Mouse (Mus musculus): ENCODE measurements around the gene Cul5. TPM values are rescaled to one million over a fixed set of nuclear protein-coding genes. Genes with fewer than 3 reads are reported as not detected.

The Cul5 gene
- polyA plus RNA-seq, 1 experiment from 2014 or later: 33.5 TPM

GRCm38 (mm10) chr9:53603849-53604248 is 66.0 kb downstream of the Cul5 start:
- Histone ChIP-seq H3K4me1 (peaks cover 11% of the 10 kb centered on the region; the same call in 1 of the 2 replicates), H3K9me3 (replicated peaks) (no peaks in the 10 kb centered on the region), H3K27me3 (no peaks in the 10 kb centered on the region), H3K36me3 (0 out of 2 replicates have a peak, but pooled peaks cover 5% of the 10 kb centered on the region), H3K27ac (peak overlapping the region; percentile 4; the same call in 1 of the 2 replicates), H3K4me3 (replicated peaks) (no peak overlapping the region), H3K4me2 (no peak overlapping the region), H3K9ac (no peak overlapping the region)
- no peak for ATAC-seq (replicated peaks; ENCODE audit: low FRiP score)
- WGBS: 79% methylated on average over 3 of the region's 3 CpGs

GRCm38 (mm10) chr9:53603384-53603783 is 66.4 kb downstream of the Cul5 start:
- Histone ChIP-seq H3K4me2 (no peak overlapping the region), H3K27ac (peak overlapping the region; percentile 4; the same call in 1 of the 2 replicates), H3K36me3 (0 out of 2 replicates have a peak, but pooled peaks cover 5% of the 10 kb centered on the region), H3K4me3 (replicated peaks) (no peak overlapping the region), H3K27me3 (no peaks in the 10 kb centered on the region), H3K9ac (no peak overlapping the region), H3K9me3 (replicated peaks) (no peaks in the 10 kb centered on the region), H3K4me1 (peaks cover 8% of the 10 kb centered on the region; the same call in 1 of the 2 replicates)
- ATAC-seq (replicated peaks; ENCODE audit: low FRiP score): no peak
- 91% methylated on average over 1 of the region's 1 CpGs for WGBS

- no peak for ATAC-seq (replicated peaks; ENCODE audit: low FRiP score)
- Histone ChIP-seq H3K9ac (no peak overlapping the region), H3K27me3 (no peaks in the 10 kb centered on the region), H3K4me2 (no peak overlapping the region), H3K36me3 (0 out of 2 replicates have a peak, but pooled peaks cover 5% of the 10 kb centered on the region), H3K4me1 (peaks cover 8% of the 10 kb centered on the region; the same call in 1 of the 2 replicates), H3K27ac (no peak overlapping the region), H3K4me3 (replicated peaks) (no peak overlapping the region), H3K9me3 (replicated peaks) (no peaks in the 10 kb centered on the region)
- 88% methylated on average over 2 of the region's 2 CpGs for WGBS
Observed at GRCm38 (mm10) chr9:53601541-53601940, 68.3 kb downstream of the Cul5 start.

DNA sequence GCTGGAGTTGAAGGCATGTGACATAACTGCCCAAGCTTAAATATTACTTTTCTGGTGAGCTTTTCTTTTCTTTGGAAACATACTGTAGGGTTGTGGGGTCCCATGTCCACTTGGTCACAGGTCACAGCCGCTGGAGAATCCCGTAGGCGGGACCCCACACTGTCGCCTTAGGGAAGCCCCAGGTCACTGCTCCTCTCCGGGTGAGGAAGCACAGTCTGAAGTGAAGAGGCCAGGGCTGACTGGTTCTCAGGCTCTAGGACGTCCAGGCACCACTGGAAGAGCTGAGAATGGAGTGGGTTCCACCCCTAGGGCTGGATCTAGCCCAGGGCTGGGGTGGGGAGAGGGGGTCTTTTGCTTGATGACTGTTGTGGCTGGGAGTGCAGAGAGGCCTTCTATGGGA is 71.2 kb downstream of the Cul5 start:
- no peak overlapping the region for H3K4me3 ChIP-seq (replicated peaks)
- no peak overlapping the region for H3K4me2 ChIP-seq
- 66% methylated on average over 6 of the region's 6 CpGs for WGBS
- peak overlapping the region; percentile 27; the same call in 1 of the 2 replicates for H3K27ac ChIP-seq
- peaks cover 20% of the 10 kb centered on the region for H3K36me3 ChIP-seq
- no peaks in the 10 kb centered on the region for H3K27me3 ChIP-seq
- peak; percentile 70 for ATAC-seq (replicated peaks; ENCODE audit: low FRiP score)
- H3K9me3 ChIP-seq (replicated peaks): no peaks in the 10 kb centered on the region
- H3K9ac ChIP-seq: no peak overlapping the region
- peaks cover 6% of the 10 kb centered on the region; the same call in 1 of the 2 replicates for H3K4me1 ChIP-seq

DNA sequence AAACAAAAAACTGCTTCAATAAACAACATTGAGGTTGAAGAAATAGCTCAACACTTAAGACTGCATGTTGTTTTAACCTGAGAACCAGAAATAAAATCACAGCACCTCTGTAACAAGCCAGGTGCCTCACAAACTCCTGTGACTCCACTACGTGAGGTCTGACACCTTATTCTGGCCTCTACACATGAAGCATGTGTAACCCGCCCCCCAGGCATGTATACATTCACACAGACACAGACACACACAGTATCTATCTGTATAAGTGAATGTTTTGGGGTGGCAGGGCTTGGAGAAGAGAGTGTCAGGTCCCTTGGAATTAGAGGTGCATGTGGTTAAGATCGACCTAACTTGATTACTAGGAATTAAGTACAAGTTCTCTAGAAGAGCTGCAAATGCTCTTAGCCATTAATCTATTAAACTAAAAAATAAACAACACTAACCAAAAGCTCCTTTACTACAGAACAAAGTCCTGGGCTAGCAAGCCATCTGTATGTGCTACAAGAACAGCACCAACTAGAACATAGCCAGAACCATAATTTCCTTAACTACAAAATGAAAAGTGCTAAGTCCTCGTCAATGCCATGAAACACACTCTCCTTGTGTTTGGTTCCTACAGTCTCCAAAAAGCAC is 72.7 kb downstream of the Cul5 start:
- ATAC-seq (replicated peaks; ENCODE audit: low FRiP score): no peak
- Histone ChIP-seq H3K4me2 (no peak overlapping the region), H3K27me3 (no peaks in the 10 kb centered on the region), H3K36me3 (peaks cover 32% of the 10 kb centered on the region), H3K9ac (no peak overlapping the region), H3K4me3 (replicated peaks) (no peak overlapping the region), H3K27ac (no peak overlapping the region), H3K9me3 (replicated peaks) (no peaks in the 10 kb centered on the region), H3K4me1 (0 out of 2 replicates have a peak, but pooled peaks cover 2% of the 10 kb centered on the region)
- WGBS: 92% methylated on average over 4 of the region's 4 CpGs

DNA sequence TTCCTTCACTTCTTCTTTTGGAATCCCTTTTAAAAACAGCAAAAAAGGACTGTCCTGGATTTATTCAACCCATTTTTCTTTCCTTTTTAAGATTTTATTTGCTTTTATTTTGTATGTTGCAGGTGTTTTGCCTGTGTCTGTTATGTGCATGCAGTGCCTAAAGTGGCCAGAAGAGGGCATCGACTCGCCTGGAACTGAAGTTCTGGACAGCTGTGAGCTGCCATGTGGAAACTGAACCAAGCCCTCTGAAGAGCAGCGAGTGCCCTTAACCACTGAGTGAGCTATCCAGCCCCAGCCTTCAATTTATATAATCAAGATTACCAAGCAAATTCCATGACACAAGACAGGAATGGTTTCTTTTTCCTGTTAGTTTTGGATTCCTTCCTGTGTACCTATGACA is 75.0 kb downstream of the Cul5 start:
- H3K36me3 ChIP-seq: peaks cover 46% of the 10 kb centered on the region
- no peak for ATAC-seq (replicated peaks; ENCODE audit: low FRiP score)
- H3K4me1 ChIP-seq: 0 out of 2 replicates have a peak, but pooled peaks cover 2% of the 10 kb centered on the region
- no peaks in the 10 kb centered on the region for H3K27me3 ChIP-seq
- WGBS: 10% methylated on average over 3 of the region's 3 CpGs
- H3K4me2 ChIP-seq: no peak overlapping the region
- no peak overlapping the region for H3K27ac ChIP-seq
- H3K9ac ChIP-seq: no peak overlapping the region
- H3K4me3 ChIP-seq (replicated peaks): no peak overlapping the region
- H3K9me3 ChIP-seq (replicated peaks): no peaks in the 10 kb centered on the region

DNA sequence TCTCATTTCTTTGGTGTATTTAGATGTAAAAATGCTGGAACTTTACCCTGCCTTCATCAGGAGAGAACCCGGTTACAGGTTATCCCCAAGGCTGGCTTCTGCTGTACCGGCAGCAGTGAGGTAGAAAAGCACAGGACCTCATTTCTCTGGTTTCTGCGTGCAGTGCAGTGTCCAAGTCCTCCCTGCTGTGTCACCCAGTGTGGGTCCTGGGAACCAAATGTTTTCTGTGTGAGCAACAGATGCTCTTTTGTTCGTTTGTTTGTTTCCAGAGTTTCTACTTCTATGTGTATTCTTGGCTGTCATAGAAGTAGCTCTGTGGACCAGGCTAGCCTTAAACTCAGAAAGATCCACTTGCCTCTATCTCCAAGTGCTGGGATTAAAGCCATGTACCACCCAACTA is 87.9 kb downstream of the Cul5 start:
- 92% methylated on average over 4 of the region's 4 CpGs for WGBS
- no peak for ATAC-seq (replicated peaks; ENCODE audit: low FRiP score)
- H3K4me3 ChIP-seq (replicated peaks): no peak overlapping the region
- no peak overlapping the region for H3K4me2 ChIP-seq
- H3K27ac ChIP-seq: no peak overlapping the region
- peaks cover 87% of the 10 kb centered on the region for H3K36me3 ChIP-seq
- H3K9ac ChIP-seq: no peak overlapping the region
- no peaks in the 10 kb centered on the region for H3K4me1 ChIP-seq
- H3K9me3 ChIP-seq (replicated peaks): no peaks in the 10 kb centered on the region
- H3K27me3 ChIP-seq: no peaks in the 10 kb centered on the region

GRCm38 (mm10) chr9:53575721-53576120 is 94.1 kb downstream of the Cul5 start:
- 90% methylated on average over 5 of the region's 5 CpGs for WGBS
- Histone ChIP-seq H3K4me1 (no peaks in the 10 kb centered on the region), H3K9me3 (replicated peaks) (no peaks in the 10 kb centered on the region), H3K27me3 (no peaks in the 10 kb centered on the region), H3K9ac (no peak overlapping the region), H3K27ac (no peak overlapping the region), H3K4me3 (replicated peaks) (no peak overlapping the region), H3K4me2 (no peak overlapping the region), H3K36me3 (peaks cover 74% of the 10 kb centered on the region)
- no peak for ATAC-seq (replicated peaks; ENCODE audit: low FRiP score)

DNA sequence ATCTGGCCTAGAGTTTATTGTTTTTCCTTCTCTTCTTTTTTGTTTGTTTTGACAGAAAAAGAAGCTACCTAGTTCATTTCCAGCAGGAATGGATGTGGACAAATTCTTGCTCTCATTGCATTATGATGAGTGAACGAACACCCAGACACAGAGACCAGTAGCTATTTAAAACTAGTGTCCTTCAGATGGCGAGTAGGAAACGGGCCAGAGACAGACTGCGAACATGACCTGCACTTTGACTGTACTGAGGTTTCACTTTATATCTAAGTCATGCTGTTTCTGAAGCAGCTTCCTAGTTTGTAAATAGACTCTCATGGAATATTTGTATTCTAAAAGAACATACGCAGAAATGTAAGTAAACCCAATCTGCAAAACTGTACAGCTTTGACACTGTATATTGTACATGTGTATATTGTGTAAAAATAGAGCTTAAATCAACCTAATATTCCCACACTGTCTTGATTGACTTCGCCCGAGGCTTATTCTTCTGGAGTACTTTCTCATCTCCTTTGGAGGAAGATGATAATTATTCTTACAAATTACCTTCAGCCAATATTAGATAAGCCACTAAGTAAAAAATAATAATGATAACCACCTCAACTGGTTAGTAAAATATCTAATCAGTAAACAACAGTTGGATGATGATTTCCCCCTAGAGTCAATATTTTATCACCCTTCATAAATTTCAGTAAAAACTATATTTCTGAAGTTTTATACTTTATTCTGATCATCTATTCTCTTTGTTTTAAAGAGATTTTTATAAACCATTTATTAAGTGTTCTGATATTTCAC is 97.1 kb downstream of the Cul5 start:
- no peak overlapping the region for H3K4me2 ChIP-seq
- H3K9ac ChIP-seq: no peak overlapping the region
- H3K9me3 ChIP-seq (replicated peaks): no peaks in the 10 kb centered on the region
- ATAC-seq (replicated peaks; ENCODE audit: low FRiP score): no peak
- H3K4me3 ChIP-seq (replicated peaks): no peak overlapping the region
- H3K27me3 ChIP-seq: no peaks in the 10 kb centered on the region
- no peak overlapping the region for H3K27ac ChIP-seq
- peaks cover 72% of the 10 kb centered on the region for H3K36me3 ChIP-seq
- 92% methylated on average over 7 of the region's 7 CpGs for WGBS
- no peaks in the 10 kb centered on the region for H3K4me1 ChIP-seq

DNA sequence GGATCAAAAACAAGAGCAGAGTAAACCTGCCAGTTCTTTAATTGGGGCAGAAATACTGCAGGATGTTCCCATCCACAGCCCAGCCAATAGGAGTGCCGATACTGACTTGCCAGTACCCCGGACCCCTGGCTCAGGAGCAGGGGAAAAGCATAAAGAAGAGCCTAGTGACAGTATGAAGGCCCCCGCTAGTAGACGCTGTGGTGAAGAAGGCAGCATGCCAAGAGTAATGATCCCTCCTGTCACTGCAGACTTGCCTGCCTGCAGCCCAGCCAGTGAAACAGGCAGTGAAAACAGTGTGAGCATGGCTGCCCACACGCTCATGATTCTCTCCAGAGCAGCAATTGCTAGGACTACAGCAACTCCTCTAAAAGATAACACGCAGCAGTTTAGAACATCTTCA is 99.2 kb downstream of the Cul5 start:
- peaks cover 74% of the 10 kb centered on the region for H3K36me3 ChIP-seq
- no peak for ATAC-seq (replicated peaks; ENCODE audit: low FRiP score)
- no peak overlapping the region for H3K9ac ChIP-seq
- no peaks in the 10 kb centered on the region for H3K4me1 ChIP-seq
- no peak overlapping the region for H3K4me2 ChIP-seq
- 68% methylated on average over 6 of the region's 6 CpGs for WGBS
- no peak overlapping the region for H3K27ac ChIP-seq
- H3K9me3 ChIP-seq (replicated peaks): no peaks in the 10 kb centered on the region
- no peak overlapping the region for H3K4me3 ChIP-seq (replicated peaks)
- no peaks in the 10 kb centered on the region for H3K27me3 ChIP-seq
